Mouse (Mus musculus) kidney, embryonic 16.5 days (tissue): ENCODE measurements around the gene Qsox2. TPM values are rescaled to one million over a fixed set of nuclear protein-coding genes. Genes with fewer than 3 reads are reported as not detected.

Experiments
- ATAC-seq: fragments of 200-750 bp; cut with Nextera tagmentation; 2 replicates; pipeline ENCODE4 v1.8.0; 2017; ENCODE audit warnings: moderate TSS enrichment; ENCODE audit not compliant: low FRiP score, low TSS enrichment
- H3K27ac ChIP-seq: fragments of 300-500 bp; sonication (generic); 2 replicates; pipeline ENCODE4 v1.5.1; 2014; ENCODE audit warnings: low read length
- H3K27me3 ChIP-seq: fragments of 300-500 bp; sonication (generic); 2 replicates; pipeline ENCODE4 v1.6.1; 2014; ENCODE audit warnings: low read length, control low read depth, mixed read lengths; ENCODE audit not compliant: insufficient read depth
- H3K36me3 ChIP-seq: fragments of 300-500 bp; sonication (generic); 2 replicates; pipeline ENCODE4 v1.6.1; 2014; ENCODE audit warnings: low read length, control low read depth, mixed read lengths; ENCODE audit not compliant: insufficient read depth
- H3K4me1 ChIP-seq: fragments of 300-500 bp; sonication (generic); 2 replicates; pipeline ENCODE4 v1.6.1; 2014; ENCODE audit warnings: low read length, control low read depth, mixed read lengths; ENCODE audit not compliant: insufficient read depth
- H3K4me2 ChIP-seq: fragments of 300-500 bp; sonication (generic); replicated peaks from 2 replicates; pipeline ENCODE4 v1.6.1; 2014; ENCODE audit warnings: low read depth, low read length
- H3K4me3 ChIP-seq: fragments of 300-500 bp; sonication (generic); 2 replicates; pipeline ENCODE4 v1.5.1; 2014; ENCODE audit warnings: mild to moderate bottlenecking, low read length
- H3K9ac ChIP-seq: fragments of 300-500 bp; sonication (generic); replicated peaks from 2 replicates; pipeline ENCODE4 v1.6.1; 2014; ENCODE audit warnings: low read length
- H3K9me3 ChIP-seq: fragments of 300-500 bp; sonication (generic); 2 replicates; pipeline ENCODE4 v1.6.1; 2016; ENCODE audit warnings: low read length, control low read depth
- WGBS: fragments of 180-500 bp; shearing (Covaris S2); extraction: QIAGEN DNeasy Blood & Tissue Kit; methylation state at CpG from one replicate; pipeline ENCODE4 v1.1.7; 2014; 5-methylcytosine and 5-hydroxymethylcytosine counted together
- polyA plus RNA-seq: library from polyadenylated mRNA; unstranded; fragments of >200 nt; fragmentation: Nextera tagmentation; extraction: Ambion mirVana; gene quantifications from 2 replicates; pipeline ENCODE4 v1.2.1, GENCODE M21; 2015

Gene Qsox2
- polyA plus RNA-seq, 1 experiment from 2014 or later = 18.4 TPM

DNA sequence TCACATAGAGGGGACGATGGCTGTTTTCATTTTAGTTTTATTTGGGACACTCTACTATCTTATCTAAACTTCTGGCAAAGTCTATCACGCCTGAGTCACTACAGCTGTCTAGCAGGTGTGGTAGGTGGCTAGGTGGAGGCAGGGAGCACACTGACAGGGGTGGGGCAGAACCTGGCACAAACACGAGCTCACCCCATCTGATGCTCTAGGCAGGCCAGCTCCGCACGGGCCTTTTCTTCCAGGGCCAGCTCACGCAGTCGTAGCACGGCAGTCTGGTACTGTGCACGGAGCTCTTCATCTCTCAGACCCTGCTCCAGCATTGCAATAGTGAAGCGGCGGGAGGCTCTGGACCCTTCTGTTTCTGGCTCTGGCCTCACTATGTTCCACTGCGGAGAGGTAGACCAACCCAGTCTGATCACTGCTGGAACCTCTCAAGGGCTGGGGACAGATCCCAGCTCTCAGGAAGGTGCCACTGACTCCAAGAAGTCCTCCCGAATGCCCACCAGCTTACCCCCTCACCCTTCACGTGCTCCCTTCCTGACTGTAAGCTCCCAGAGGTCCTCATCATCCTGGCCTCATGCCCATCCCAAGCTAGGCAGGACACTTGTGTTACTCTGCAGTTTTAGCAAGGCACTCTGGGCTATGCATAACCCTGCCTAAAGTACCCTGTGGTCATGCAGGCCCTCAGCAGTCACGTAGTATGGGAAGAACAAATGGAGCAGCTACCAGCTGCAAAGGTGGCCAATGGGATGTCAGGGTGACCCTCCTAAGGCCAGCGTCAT is 20.2 kb upstream of the Qsox2 start:
- no peak for ATAC-seq
- H3K4me1 ChIP-seq = no peaks in the 10 kb centered on the region

DNA sequence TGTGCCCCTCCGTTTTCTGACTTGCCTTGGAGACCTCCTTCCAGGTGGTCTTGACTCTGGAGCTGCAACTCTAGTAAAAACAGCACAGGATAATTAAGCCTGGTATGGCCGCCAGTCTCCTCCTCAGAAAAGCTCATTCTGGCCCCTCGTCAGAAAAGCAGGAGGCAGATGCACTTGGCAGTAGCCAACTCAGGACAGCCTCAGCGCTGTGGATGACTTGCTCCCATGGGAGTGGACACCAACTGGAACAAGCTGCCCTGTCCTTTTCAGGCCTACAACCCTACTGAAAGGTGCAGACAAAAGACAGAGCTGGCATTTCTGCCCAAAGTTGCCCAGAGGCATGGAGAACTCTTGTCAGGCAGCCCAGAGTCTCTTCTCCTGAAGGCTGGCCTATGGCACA is 17.5 kb upstream of the Qsox2 start:
- Histone ChIP-seq H3K4me3 (no peak overlapping the region), H3K4me1 (no peaks in the 10 kb centered on the region), H3K27me3 (no peaks in the 10 kb centered on the region), H3K9me3 (no peaks in the 10 kb centered on the region), H3K27ac (no peak overlapping the region), H3K9ac (no peak overlapping the region), H3K36me3 (no peaks in the 10 kb centered on the region), H3K4me2 (no peak overlapping the region)
- 52% methylated on average over 4 of the region's 4 CpGs for WGBS
- ATAC-seq = no peak

More for the DNA sequence above, 20.2 kb upstream of the Qsox2 start:
- no peak overlapping the region for H3K27ac ChIP-seq
- H3K9ac ChIP-seq = no peak overlapping the region
- WGBS = 82% methylated on average over 16 of the region's 16 CpGs
- no peak overlapping the region for H3K4me2 ChIP-seq
- no peak overlapping the region for H3K4me3 ChIP-seq
- no peaks in the 10 kb centered on the region for H3K9me3 ChIP-seq
- H3K36me3 ChIP-seq = no peaks in the 10 kb centered on the region
- H3K27me3 ChIP-seq = no peaks in the 10 kb centered on the region

DNA sequence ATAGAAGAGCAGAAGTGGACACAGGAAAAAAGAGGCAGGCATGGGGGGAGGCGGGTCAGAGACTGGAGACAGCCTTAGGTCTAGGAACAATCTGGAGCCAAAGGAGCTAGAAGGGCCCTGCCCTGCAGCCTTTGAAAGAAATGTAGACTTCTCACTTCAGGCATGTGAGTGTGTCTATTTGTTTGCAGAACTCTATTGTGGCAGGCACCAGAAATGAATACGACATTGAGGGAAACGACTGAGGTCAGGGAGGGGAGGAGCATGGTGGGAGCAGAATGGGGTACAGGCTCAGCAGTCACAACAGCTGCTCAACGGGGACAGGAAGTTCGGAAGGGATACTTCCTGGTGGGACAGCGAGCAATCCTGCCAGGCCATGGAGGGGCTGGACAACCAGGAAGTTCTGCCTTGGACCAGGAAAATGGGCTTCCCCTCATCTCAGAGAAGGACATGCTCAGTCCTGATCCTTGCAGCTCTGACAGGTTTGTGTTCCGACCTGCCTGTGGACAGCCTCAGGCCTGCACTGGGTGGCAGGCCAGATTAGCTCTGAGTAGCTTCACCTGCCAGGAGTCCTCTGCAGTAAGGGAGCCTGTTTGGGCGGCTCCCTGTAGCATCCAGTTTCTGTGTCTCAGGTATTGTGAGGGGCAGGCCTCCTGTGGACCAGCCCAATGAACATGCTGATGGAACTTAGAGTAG is 15.3 kb upstream of the Qsox2 start:
- Histone ChIP-seq H3K27ac (no peak overlapping the region), H3K36me3 (no peaks in the 10 kb centered on the region), H3K9me3 (no peaks in the 10 kb centered on the region), H3K4me1 (no peaks in the 10 kb centered on the region), H3K27me3 (no peaks in the 10 kb centered on the region), H3K9ac (no peak overlapping the region), H3K4me3 (no peak overlapping the region), H3K4me2 (no peak overlapping the region)
- no peak for ATAC-seq
- 52% methylated on average over 8 of the region's 8 CpGs for WGBS

- Histone ChIP-seq H3K27ac (no peak overlapping the region), H3K4me2 (no peak overlapping the region), H3K4me1 (no peaks in the 10 kb centered on the region), H3K27me3 (no peaks in the 10 kb centered on the region), H3K36me3 (no peaks in the 10 kb centered on the region), H3K9me3 (no peaks in the 10 kb centered on the region), H3K4me3 (no peak overlapping the region), H3K9ac (no peak overlapping the region)
- no peak for ATAC-seq
- WGBS = 44% methylated on average over 3 of the region's 3 CpGs
These were observed 10.2 kb upstream of the Qsox2 start for GRCm38 (mm10) chr2:26247531-26247930.

- 54% methylated on average over 3 of the region's 3 CpGs for WGBS
- H3K27me3 ChIP-seq = no peaks in the 10 kb centered on the region
- ATAC-seq = no peak
These were observed 3.5 kb upstream of the Qsox2 start for GRCm38 (mm10) chr2:26240841-26241240.

GRCm38 (mm10) chr2:26240330-26240729 is 3.0 kb upstream of the Qsox2 start:
- no peaks in the 10 kb centered on the region for H3K27me3 ChIP-seq
- H3K9me3 ChIP-seq = no peaks in the 10 kb centered on the region
- no peak overlapping the region for H3K9ac ChIP-seq
- WGBS = 43% methylated on average over 9 of the region's 9 CpGs
- H3K4me2 ChIP-seq = no peak overlapping the region
- no peak for ATAC-seq
- no peak overlapping the region for H3K4me3 ChIP-seq
- H3K4me1 ChIP-seq = peaks cover 15% of the 10 kb centered on the region
- no peak overlapping the region for H3K27ac ChIP-seq
- H3K36me3 ChIP-seq = no peaks in the 10 kb centered on the region

More at GRCm38 (mm10) chr2:26240841-26241240, 3.5 kb upstream of the Qsox2 start:
- H3K4me2 ChIP-seq = no peak overlapping the region
- H3K27ac ChIP-seq = no peak overlapping the region
- no peak overlapping the region for H3K4me3 ChIP-seq
- no peak overlapping the region for H3K9ac ChIP-seq
- no peaks in the 10 kb centered on the region for H3K9me3 ChIP-seq
- peaks cover 14% of the 10 kb centered on the region for H3K4me1 ChIP-seq
- no peaks in the 10 kb centered on the region for H3K36me3 ChIP-seq

DNA sequence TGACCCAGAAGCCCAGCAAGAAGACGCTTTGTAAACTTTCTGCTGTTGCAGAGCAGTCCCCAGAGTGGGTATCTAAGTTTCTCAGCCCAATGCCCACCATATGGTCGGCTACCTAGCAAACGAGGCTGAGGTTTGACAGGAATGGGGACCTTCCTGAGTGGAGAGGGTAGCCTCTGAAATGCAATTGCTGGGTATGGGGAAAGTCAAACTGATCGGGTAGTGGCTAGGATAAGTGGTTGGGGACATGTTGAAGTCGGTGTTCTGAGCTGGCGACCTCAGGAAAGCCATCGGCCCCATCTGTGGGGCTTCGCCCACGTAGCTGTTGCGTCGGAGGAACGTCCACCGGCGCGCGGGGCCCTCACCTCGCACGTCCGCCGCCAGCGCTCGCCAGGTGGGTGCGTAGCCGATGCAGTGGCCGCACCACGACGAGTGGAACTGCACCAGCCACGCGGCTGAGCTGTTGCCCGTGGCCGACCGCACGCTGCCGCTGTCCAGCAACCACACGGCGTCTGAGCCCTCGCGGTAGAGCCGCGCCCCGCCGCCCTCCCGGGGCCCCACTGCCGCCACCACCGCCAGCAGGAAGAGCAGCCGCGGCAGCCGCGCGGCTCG is 540 bp downstream of the Qsox2 start:
- Histone ChIP-seq H3K27ac (peak overlapping the region; percentile 32; the same call in 1 of the 2 replicates), H3K36me3 (no peaks in the 10 kb centered on the region), H3K9ac (peak overlapping the region; percentile 85), H3K4me1 (peaks cover 15% of the 10 kb centered on the region), H3K4me3 (peak overlapping the region; percentile 89), H3K9me3 (no peaks in the 10 kb centered on the region), H3K4me2 (peak overlapping the region; percentile 90), H3K27me3 (no peaks in the 10 kb centered on the region)
- peak; percentile 69 for ATAC-seq
- under 1% methylated on average over 46 of the region's 51 CpGs for WGBS

DNA sequence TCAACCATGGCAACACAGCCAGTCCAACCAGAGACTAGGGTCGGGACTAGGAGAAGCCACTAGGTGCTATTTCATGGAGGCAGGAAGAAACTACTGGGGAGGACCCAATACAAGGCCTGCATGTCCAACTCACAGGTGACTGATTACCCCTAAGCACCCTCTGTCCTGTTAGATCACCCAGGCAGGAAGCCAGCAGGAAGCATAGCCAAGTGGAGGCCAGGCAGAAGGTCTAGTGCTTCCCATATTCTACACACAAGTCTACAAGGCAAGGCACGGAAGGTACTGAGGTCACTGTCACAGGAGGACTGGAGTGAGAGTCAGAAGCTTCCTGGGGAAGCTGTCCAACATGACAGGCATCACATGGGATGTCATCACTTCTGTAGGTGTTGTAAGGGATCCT is 2.6 kb downstream of the Qsox2 start:
- no peak overlapping the region for H3K4me2 ChIP-seq
- no peaks in the 10 kb centered on the region for H3K9me3 ChIP-seq
- WGBS = 83% methylated on average over 2 of the region's 2 CpGs
- H3K9ac ChIP-seq = no peak overlapping the region
- no peak overlapping the region for H3K4me3 ChIP-seq
- no peak for ATAC-seq
- H3K4me1 ChIP-seq = peaks cover 11% of the 10 kb centered on the region
- H3K27ac ChIP-seq = no peak overlapping the region
- H3K27me3 ChIP-seq = no peaks in the 10 kb centered on the region
- H3K36me3 ChIP-seq = no peaks in the 10 kb centered on the region

DNA sequence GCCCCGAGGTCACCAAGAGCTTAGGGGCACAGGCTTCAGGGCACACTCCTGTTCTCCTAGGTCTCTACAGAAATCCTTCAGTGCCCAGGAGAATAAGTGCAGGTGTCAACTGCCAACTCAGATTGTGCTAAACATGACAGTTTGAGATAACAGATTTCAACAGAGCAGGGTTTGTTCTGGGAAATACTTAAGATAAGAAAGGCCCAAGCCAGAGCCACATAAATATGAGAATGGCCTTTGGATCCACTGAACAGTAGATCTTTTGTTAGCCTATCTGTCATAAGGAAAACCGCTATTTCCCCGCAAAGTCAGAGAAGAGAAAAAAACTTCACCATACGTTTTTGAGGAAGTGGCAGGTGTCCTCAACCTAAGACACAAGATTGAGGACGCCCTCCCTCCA is 3.1 kb downstream of the Qsox2 start:
- no peak overlapping the region for H3K9ac ChIP-seq
- H3K9me3 ChIP-seq = no peaks in the 10 kb centered on the region
- H3K4me1 ChIP-seq = peaks cover 11% of the 10 kb centered on the region
- no peak for ATAC-seq
- H3K4me2 ChIP-seq = no peak overlapping the region
- WGBS = 79% methylated on average over 5 of the region's 5 CpGs
- no peaks in the 10 kb centered on the region for H3K27me3 ChIP-seq
- H3K4me3 ChIP-seq = no peak overlapping the region
- H3K36me3 ChIP-seq = no peaks in the 10 kb centered on the region
- H3K27ac ChIP-seq = no peak overlapping the region

GRCm38 (mm10) chr2:26231366-26231765 is 6.0 kb downstream of the Qsox2 start:
- Histone ChIP-seq H3K4me3 (no peak overlapping the region), H3K4me2 (no peak overlapping the region), H3K27ac (no peak overlapping the region), H3K9me3 (no peaks in the 10 kb centered on the region), H3K27me3 (no peaks in the 10 kb centered on the region), H3K4me1 (peaks cover 6% of the 10 kb centered on the region; the same call in 1 of the 2 replicates), H3K9ac (no peak overlapping the region), H3K36me3 (no peaks in the 10 kb centered on the region)
- no peak for ATAC-seq
- 64% methylated on average over 3 of the region's 3 CpGs for WGBS
